Mouse (Mus musculus) intestine, embryonic 14.5 days (tissue): ENCODE results near the gene Wdr83. TPM values are rescaled to one million over a fixed set of nuclear protein-coding genes. Genes with fewer than 3 reads are reported as not detected.

Experiments
- ATAC-seq: fragments of 200-750 bp; cut with Nextera tagmentation; replicated peaks from 2 replicates; pipeline ENCODE4 v1.8.0; 2017; ENCODE audit warnings: low read depth, moderate number of reproducible peaks, moderate TSS enrichment, moderate library complexity; ENCODE audit not compliant: low FRiP score, low TSS enrichment
- DNase-seq: peaks from one replicate; pipeline ENCODE4 v3.0.0-alpha.2; 2018; ENCODE audit warnings: low spot score
- H3K27ac ChIP-seq: fragments of 300-500 bp; sonication (generic); 2 replicates; pipeline ENCODE4 v1.5.1; 2014; ENCODE audit warnings: low read depth, mild to moderate bottlenecking, control low read depth
- H3K27me3 ChIP-seq: fragments of 300-500 bp; sonication (generic); replicated peaks from 2 replicates; pipeline ENCODE4 v1.6.1; 2014; ENCODE audit warnings: low read length, control low read depth; ENCODE audit not compliant: control insufficient read depth, insufficient read depth
- H3K36me3 ChIP-seq: fragments of 300-500 bp; sonication (generic); 2 replicates; pipeline ENCODE4 v1.6.1; 2014; ENCODE audit warnings: low read length, control low read depth; ENCODE audit not compliant: control insufficient read depth, insufficient read depth
- H3K4me1 ChIP-seq: fragments of 300-500 bp; sonication (generic); replicated peaks from 2 replicates; pipeline ENCODE4 v1.6.1; 2014; ENCODE audit warnings: low read length, control low read depth, mixed read lengths; ENCODE audit not compliant: control insufficient read depth, insufficient read depth
- H3K4me2 ChIP-seq: fragments of 300-500 bp; sonication (generic); 2 replicates; pipeline ENCODE4 v1.6.1; 2014; ENCODE audit warnings: low read length
- H3K4me3 ChIP-seq: fragments of 300-500 bp; sonication (generic); 2 replicates; pipeline ENCODE4 v1.5.1; 2014; ENCODE audit warnings: low read depth, low read length, control low read depth, mixed read lengths
- H3K9ac ChIP-seq: fragments of 300-500 bp; sonication (generic); 2 replicates; pipeline ENCODE4 v1.6.1; 2014; ENCODE audit warnings: mild to moderate bottlenecking, low read length
- H3K9me3 ChIP-seq: fragments of 300-500 bp; sonication (generic); 2 replicates; pipeline ENCODE4 v1.6.1; 2016; ENCODE audit warnings: low read length, control low read depth; ENCODE audit not compliant: control insufficient read depth
- WGBS: fragments of 180-500 bp; shearing (Covaris S2); extraction: QIAGEN DNeasy Blood & Tissue Kit; methylation state at CpG from one replicate; pipeline ENCODE4 v1.1.7; 2014; 5-methylcytosine and 5-hydroxymethylcytosine counted together
- polyA plus RNA-seq: library from polyadenylated mRNA; unstranded; fragments of >200 nt; fragmentation: Nextera tagmentation; extraction: Ambion mirVana; gene quantifications from 2 replicates; pipeline ENCODE4 v1.2.1, GENCODE M21; 2014

The Wdr83 gene
- polyA plus RNA-seq, 1 experiment from 2014 or later = 43.2 TPM

- WGBS = 1% methylated on average over 15 of the region's 15 CpGs
- peak overlapping the region; percentile 99 for H3K27ac ChIP-seq
- H3K4me2 ChIP-seq = peak overlapping the region; percentile 84
- no peak for ATAC-seq
- H3K4me3 ChIP-seq = peak overlapping the region; percentile 64
- peaks cover 40% of the 10 kb centered on the region for H3K36me3 ChIP-seq
- peak overlapping the region; percentile 69 for H3K9ac ChIP-seq
- no peaks in the 10 kb centered on the region for H3K9me3 ChIP-seq
- H3K4me1 ChIP-seq = peaks cover 14% of the 10 kb centered on the region
- no peaks in the 10 kb centered on the region for H3K27me3 ChIP-seq
- peak; percentile 66 for DNase-seq
Measured at GRCm38 (mm10) chr8:85035728-85036310, 45.3 kb downstream of the Wdr83 start.

GRCm38 (mm10) chr8:85035165-85035727 is 45.9 kb downstream of the Wdr83 start:
- Histone ChIP-seq H3K9ac (peak overlapping the region; percentile 69), H3K9me3 (no peaks in the 10 kb centered on the region), H3K36me3 (peaks cover 40% of the 10 kb centered on the region), H3K27me3 (no peaks in the 10 kb centered on the region), H3K4me2 (peak overlapping the region; percentile 84), H3K4me3 (peak overlapping the region; percentile 64), H3K4me1 (peaks cover 14% of the 10 kb centered on the region), H3K27ac (peak overlapping the region; percentile 99)
- 4% methylated on average over 12 of the region's 12 CpGs for WGBS
- ATAC-seq (no peak), DNase-seq (peak; percentile 52)

DNA sequence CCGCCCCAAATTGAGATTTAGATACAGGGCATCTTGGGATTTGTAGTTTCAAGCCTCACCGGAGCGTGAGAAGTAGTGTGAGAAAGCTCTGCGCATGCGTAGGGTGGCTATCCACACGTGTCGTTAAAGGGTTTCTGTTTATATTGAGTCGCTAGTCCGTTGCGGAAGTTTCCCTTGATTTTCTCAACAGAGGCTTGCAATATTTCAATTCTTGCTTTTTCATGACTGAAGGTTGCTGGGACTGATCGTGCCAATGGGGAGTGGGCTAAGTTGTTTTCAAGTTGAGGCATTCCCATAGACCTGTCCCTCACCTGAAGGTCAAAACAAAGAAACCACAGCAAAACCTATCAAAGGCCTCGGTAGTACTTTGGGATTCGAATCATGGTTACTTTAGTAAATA is 46.3 kb downstream of the Wdr83 start:
- H3K36me3 ChIP-seq = peaks cover 41% of the 10 kb centered on the region
- no peak for ATAC-seq
- peak overlapping the region; percentile 99; the same call in 1 of the 2 replicates for H3K27ac ChIP-seq
- WGBS = 2% methylated on average over 13 of the region's 13 CpGs
- H3K9me3 ChIP-seq = no peaks in the 10 kb centered on the region
- peak overlapping the region; percentile 69 for H3K9ac ChIP-seq
- H3K4me3 ChIP-seq = peak overlapping the region; percentile 64
- H3K4me2 ChIP-seq = peak overlapping the region; percentile 84
- no peaks in the 10 kb centered on the region for H3K27me3 ChIP-seq
- peaks cover 14% of the 10 kb centered on the region for H3K4me1 ChIP-seq
- peak; percentile 74 for DNase-seq

DNA sequence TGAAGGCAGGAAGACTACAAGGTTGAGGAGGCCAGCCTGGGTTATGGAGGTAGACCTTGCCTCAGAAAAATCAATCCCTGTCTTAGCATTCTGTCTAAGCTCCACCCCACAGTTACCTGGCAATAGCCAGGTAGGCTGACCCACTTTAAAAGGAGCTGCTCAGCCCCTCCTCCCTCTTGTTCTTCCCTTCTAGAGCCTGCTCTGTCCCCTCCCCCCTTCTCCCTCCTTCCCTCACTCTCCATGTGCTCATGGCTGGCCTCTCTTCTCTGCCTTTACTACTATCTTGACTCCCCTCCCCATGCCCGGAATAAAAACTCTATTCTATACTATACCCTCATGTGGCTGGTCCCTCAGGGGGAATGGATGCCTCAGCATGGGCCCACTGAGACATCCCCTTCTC is 47.2 kb downstream of the Wdr83 start:
- no peak overlapping the region for H3K4me3 ChIP-seq
- 59% methylated on average over 1 of the region's 1 CpGs for WGBS
- ATAC-seq (no peak), DNase-seq (no peak)
- H3K4me2 ChIP-seq = no peak overlapping the region
- H3K36me3 ChIP-seq = peaks cover 49% of the 10 kb centered on the region
- H3K27me3 ChIP-seq = no peaks in the 10 kb centered on the region
- no peaks in the 10 kb centered on the region for H3K9me3 ChIP-seq
- H3K4me1 ChIP-seq = peaks cover 14% of the 10 kb centered on the region
- H3K9ac ChIP-seq = no peak overlapping the region
- no peak overlapping the region for H3K27ac ChIP-seq

DNA sequence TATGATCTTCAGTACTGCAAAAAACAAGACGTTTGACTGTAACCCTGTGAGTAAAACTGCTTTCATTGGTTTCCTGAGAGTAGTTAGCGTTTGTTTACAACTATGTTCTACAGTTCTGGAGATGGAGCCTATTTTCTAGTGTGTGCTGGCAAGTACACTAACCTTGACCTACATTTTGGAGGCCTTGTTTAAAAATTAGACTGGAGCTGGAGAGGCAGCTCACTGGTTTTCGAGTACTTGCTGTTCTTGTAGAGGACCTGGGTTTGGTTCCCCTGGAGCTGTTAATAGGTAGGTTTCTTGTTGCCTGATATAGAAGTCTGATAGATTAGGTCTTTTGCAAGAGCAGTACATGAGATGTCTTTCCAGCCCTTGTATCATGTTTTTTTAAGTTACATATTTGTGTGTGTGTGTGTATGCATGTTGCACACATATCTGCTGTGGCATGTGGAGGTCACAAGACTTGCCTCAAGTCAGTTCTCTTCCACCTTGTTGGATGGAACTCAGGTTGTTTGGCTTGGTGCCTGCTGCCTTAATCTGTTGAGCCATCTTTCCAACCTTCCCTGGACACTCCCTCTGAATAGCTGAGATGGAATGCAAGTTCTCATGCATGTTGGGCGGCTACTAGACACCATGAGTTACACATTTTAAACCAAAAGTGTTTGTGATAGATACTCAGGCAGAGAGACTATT is 48.3 kb downstream of the Wdr83 start:
- no peaks in the 10 kb centered on the region for H3K27me3 ChIP-seq
- no peak overlapping the region for H3K4me3 ChIP-seq
- no peak overlapping the region for H3K9ac ChIP-seq
- no peak overlapping the region for H3K4me2 ChIP-seq
- DNase-seq = no peak
- no peak overlapping the region for H3K27ac ChIP-seq
- ATAC-seq = no peak
- no peaks in the 10 kb centered on the region for H3K9me3 ChIP-seq
- peaks cover 22% of the 10 kb centered on the region for H3K4me1 ChIP-seq
- WGBS = 79% methylated on average over 4 of the region's 4 CpGs
- H3K36me3 ChIP-seq = peaks cover 49% of the 10 kb centered on the region

DNA sequence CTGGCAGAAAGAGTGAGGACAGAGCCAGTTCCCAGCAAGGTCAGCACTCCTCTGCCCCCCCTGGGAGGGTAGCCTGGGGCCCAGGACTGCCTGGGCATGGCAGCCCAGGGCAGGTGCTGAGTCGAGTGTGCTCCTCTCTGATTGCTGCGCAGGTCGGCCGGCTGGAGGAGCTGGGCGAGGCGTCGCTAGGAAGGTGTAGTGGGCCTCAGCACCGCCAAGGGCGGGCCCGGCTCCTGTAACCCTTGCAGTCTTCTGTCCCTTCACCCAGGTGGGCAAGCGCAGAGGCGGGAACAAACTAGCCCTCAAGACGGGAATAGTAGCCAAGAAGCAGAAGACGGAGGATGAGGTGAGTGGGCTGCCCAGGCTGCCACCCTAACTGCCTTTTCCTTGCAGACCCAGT is 51.8 kb downstream of the Wdr83 start:
- no peak for DNase-seq
- WGBS = 85% methylated on average over 14 of the region's 14 CpGs
- peaks cover 49% of the 10 kb centered on the region for H3K36me3 ChIP-seq
- no peak overlapping the region for H3K4me2 ChIP-seq
- H3K9ac ChIP-seq = 0 out of 2 replicates have a peak overlapping the region, but pooled peaks have one; percentile 10
- H3K9me3 ChIP-seq = no peaks in the 10 kb centered on the region
- peaks cover 24% of the 10 kb centered on the region for H3K4me1 ChIP-seq
- H3K4me3 ChIP-seq = no peak overlapping the region
- no peaks in the 10 kb centered on the region for H3K27me3 ChIP-seq
- no peak overlapping the region for H3K27ac ChIP-seq
- ATAC-seq = no peak

GRCm38 (mm10) chr8:85027922-85028321 is 53.2 kb downstream of the Wdr83 start:
- ATAC-seq = no peak
- Histone ChIP-seq H3K27me3 (no peaks in the 10 kb centered on the region), H3K4me2 (peak overlapping the region; percentile 66), H3K4me1 (peaks cover 28% of the 10 kb centered on the region), H3K36me3 (peaks cover 49% of the 10 kb centered on the region), H3K9ac (peak overlapping the region; percentile 90), H3K27ac (no peak overlapping the region), H3K4me3 (peak overlapping the region; percentile 93), H3K9me3 (no peaks in the 10 kb centered on the region)
- DNase-seq = no peak
- 14% methylated on average over 2 of the region's 2 CpGs for WGBS

GRCm38 (mm10) chr8:85027516-85027855 is 53.6 kb downstream of the Wdr83 start:
- Histone ChIP-seq H3K4me1 (peaks cover 28% of the 10 kb centered on the region), H3K4me3 (peak overlapping the region; percentile 93), H3K9ac (peak overlapping the region; percentile 90), H3K9me3 (no peaks in the 10 kb centered on the region), H3K36me3 (peaks cover 49% of the 10 kb centered on the region), H3K27ac (peak overlapping the region; percentile 89), H3K27me3 (no peaks in the 10 kb centered on the region), H3K4me2 (peak overlapping the region; percentile 66)
- WGBS = 1% methylated on average over 13 of the region's 13 CpGs
- ATAC-seq (no peak), DNase-seq (no peak)
